Mouse (Mus musculus): ENCODE measurements around the gene Ikzf3.

- no peak for TF ChIP-seq CTCF (IDR thresholded peaks at IDR 0.05; ENCODE audit: extremely low read depth, insufficient read depth, insufficient read length, insufficient replicate concordance)
- no peak for TF ChIP-seq POLR2A (IDR thresholded peaks at IDR 0.05; ENCODE audit: low read depth, low read length)
Measured at GRCm38 (mm10) chr11:98459071-98459741, 86.6 kb downstream of the Ikzf3 start.

All from spleen, adult 2 months (tissue).